Mouse (Mus musculus) gastrocnemius, postnatal 4 days (tissue): ENCODE data around the gene Zbtb40. TPM values are rescaled to one million over a fixed set of nuclear protein-coding genes. Genes with fewer than 3 reads are reported as not detected.

Experiments used
- DNase-seq, 2 experiments: peaks; one replicate each; pipeline ENCODE4 v3.0.0; 2021 to 2022; ENCODE audit warnings: low spot score in 2 of 2, mixed read lengths in 2 of 2
- total RNA-seq, 2 experiments: library from RNA; stranded (reverse); gene quantifications; 2 replicates each; pipeline ENCODE4 v1.2.3; 2021

The Zbtb40 gene
- total RNA-seq, 2 experiments from 2014 or later: 6.9 to 9.1 TPM

GRCm38 (mm10) chr4:136937935-136938334 lies 110.7 kb downstream of the Zbtb40 start:
- DNase-seq: no peak

- DNase-seq: no peak
Observed at GRCm38 (mm10) chr4:136937344-136937743, 111.3 kb downstream of the Zbtb40 start.

DNA sequence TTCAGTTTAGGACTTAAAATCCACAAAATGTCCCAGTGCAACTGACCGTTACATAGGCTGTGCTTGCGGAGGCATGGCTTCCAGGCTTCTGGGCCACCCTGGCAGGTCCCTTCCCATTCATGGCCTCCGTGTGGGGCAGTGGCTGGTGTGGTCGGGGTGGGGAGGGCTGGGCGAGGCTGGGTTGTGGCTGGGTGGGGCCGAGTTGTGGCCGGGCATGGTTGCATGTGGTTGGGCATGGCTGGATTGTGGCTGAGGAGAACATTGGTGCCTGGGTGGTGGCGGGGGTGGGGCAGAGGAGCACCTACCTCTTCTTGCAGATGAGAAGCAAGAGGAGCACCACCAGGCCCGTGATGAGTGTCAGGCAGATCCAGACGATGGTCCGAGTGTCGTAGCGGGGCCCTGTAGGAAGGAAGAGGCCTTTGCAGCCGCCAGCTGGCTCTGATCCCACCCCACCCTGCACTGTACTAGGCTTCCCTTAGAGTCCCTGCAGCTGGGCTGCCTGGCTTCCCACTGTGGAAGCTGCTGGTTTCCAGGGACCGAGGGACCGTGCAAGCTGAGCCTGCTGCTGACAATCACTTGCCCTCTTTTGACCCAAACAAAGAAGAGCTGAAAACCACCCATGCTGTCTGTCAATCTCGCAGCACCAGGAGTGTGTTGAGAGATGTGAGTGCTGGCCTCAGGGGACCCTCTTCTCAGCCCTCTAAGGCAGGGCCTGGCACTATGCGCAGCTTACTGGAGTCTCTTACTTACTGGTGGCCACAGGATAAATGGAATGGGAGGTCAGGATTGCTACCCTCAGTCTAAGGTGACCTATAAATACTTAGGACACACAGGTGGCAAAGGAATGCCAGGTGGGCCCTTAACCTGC lies 113.6 kb downstream of the Zbtb40 start:
- no peak for DNase-seq

GRCm38 (mm10) chr4:136930474-136930873 lies 118.1 kb downstream of the Zbtb40 start:
- DNase-seq: no peak

Other genes with a start within 250 kb of the Zbtb40 start
- gene Ephb2, start 212.8 kb downstream of the Zbtb40 start, total RNA-seq: 10 to 100 TPM; 12.3 to 13.5 TPM
- 10 to 100 TPM; 33.7 to 39.4 TPM for gene C1qb, start 162.6 kb downstream of the Zbtb40 start, total RNA-seq
- gene C1qc, start 155.7 kb downstream of the Zbtb40 start, total RNA-seq: 10 to 100 TPM; 32.7 to 33.5 TPM
- gene C1qa, start 150.0 kb downstream of the Zbtb40 start, total RNA-seq: 10 to 100 TPM; 32.4 to 36.3 TPM
- under 1 TPM; 0.08 to 0.10 TPM for gene Epha8, start 92.0 kb downstream of the Zbtb40 start, total RNA-seq
- 10 to 100 TPM; 22.2 to 22.8 TPM for gene Wnt4, start 228.7 kb upstream of the Zbtb40 start, total RNA-seq